Mouse (Mus musculus): Measurements from ENCODE around the gene Tmbim4.

The Tmbim4 gene

DNA sequence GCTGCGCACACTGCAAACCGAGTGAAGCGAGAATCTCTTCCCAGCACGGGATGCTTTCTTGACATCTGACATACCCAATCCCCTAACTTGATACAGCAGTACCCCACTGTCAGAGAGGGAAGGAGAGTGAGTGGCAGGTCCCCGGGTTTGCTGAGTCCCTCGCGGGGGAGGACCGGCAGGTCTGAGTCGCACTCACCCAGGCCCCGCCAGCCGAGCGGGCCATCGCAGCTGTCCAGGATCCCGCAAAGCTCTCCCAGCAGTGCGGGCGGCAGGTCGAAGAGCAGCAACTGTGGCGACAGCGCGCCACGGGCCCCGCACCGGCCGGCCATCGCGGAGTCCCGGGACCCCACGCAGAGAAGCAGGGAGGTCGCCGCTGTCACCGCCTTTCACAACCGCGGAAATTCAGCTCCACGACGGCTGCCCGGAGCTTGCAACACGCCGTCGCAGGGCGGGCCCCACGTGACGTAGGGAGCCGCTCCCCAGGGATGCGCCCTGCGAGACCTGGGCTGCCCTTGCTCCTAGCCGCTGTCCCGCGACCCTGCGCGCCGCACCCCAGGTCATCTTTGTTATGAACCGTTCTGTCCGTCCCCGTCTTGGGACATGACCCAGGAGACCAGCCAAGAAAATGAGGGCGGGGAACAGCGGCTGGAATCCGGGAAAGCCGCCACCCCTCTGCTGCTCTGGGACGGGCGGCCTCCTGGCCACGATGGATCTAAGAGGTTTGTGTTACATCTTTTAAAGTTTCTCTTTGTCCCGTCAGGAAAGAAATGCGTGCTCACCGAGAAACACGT, at the start of gene Tmbim4:
Tmbim4 (plus strand) TSS at position 460 of the 791 bp plus-strand sequence.
- peak; percentile 68 for DNase-seq

- DNase-seq: no peak
These were observed 49.7 kb upstream of the Tmbim4 start for GRCm38 (mm10) chr10:120151672-120152071.

DNA sequence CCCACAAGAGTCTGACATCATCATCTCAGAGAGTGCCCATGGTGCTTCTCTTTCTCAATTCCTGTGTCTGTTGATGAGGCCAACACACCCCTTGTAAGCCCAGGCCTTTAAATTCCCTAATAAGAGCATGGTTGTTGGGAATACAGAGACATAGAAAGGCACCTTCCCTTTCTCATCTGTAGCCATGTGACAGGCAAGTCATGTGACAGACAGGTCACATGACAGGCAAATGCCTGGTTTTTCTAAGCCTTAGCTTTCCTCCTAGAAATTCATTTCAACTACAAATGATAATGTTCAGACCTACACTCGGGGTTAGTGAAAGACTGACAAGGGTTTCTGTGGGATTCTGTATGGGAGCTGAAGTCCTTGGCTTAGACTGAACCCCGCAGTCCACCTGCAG, 47.5 kb upstream of the Tmbim4 start:
- DNase-seq: no peak

DNA sequence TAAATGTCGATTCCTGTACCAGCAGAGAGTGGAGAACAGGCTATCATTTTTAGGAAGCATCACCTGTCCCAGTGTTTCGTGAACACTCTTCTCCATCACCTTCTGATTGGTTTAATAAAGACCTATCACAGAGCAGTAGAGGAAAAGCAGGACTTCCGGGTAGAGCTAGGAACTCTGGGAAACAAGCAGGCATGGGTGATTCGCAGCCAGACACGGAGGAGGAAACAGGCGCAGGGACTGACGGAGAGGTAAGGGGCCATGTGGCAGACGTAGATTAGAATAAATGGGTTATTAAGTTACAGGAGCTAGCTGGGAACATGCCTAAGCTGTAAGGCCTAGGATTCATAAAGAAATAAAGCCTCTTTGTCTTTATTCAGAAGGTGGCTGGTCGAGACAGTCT, 40.9 kb upstream of the Tmbim4 start:
- no peak for DNase-seq

DNA sequence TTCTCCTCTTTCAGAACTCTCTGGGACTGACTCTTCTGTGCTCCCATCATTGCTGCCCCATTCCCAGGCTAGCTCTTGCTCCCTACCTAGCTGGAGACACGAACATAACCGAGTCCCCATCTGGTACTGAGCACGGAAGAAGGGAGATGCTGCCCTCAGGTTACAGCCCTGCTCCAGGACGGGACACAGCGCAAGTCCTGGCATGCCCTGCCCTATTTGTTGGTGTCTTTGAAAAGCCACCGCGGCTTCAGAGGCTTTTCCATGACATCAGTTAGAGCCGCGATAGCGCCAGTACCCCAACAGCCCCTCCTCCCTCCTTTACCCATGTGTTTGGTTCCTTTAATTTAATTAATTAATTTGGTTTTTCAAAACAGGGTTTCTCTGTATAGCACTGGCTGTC, 38.5 kb upstream of the Tmbim4 start:
- no peak for DNase-seq

- DNase-seq: no peak
These were observed 37.9 kb upstream of the Tmbim4 start for GRCm38 (mm10) chr10:120163490-120163889.

DNA sequence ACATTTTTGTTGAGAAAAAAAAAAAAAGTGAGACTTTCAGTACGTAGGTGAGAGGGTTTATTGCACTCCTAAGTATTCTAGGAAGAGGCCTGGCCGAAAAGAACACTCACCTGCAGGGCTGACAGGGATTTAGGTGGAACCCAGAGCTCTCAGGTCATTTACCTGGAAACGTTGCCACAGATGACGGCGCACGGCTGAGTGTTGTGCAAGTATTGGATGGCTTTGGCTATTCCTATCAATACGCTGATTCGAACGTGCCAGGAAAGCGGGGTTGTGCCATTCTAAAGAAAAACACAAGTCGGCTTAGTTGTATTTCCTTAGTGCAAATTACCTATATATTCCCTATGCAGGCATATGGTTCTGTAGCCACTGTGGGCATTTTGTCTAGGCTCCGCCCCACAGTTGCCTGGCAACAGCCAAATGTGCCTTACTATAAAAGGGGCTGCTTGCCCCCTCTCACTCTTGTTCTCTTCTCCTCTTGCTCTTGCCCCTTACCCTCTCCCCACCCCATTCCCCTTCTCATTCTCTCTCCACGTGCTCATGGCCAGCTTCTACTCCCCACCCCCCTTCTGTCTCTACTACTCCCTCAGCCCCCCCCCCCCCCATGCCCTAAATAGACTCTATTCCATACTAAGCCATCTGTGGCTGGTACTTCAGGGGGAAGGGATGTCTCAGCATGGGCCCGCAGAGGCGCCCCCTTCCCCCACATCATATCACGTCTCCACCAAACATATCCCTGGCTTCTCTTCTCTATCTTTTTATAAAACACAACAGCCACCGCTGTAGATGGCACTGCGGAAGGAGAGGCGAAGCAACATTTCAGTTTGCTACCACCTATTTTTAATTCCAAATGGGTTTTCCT, 36.2 kb upstream of the Tmbim4 start:
- DNase-seq: no peak

DNA sequence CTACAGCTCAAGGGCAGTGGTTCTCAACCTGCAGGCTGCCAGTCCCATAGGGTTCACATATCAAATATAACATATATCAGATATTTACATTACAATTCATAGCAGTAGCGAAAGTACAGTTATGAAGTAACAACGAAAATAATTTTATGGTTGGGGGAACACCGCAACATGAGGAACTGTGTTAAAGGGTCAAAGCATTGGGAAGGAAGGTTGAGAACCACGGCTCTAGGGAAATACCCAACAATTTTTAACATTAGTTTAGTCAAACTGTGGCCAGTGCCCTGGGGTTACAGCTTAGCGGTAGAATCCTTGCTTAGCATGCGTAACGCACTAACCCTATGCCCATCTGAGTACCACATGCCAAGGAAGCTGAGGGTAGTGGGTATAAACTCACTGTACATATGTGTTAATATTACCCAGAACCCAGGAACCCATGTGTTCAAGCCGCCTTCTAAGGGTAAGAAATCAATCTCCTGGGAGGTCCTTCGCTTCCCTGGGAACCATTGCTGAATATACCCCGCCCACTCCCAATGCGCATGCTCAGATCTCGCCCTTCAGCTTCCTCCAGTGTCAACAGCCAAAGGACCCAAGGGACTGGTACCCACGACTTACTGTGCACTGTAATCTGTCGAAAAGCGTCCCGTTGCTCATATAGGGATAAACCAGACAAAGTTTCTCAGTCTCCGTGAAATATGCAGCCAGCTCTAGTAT, 35.4 kb upstream of the Tmbim4 start:
- DNase-seq: no peak

GRCm38 (mm10) chr10:120168070-120168469, 33.3 kb upstream of the Tmbim4 start:
- no peak for DNase-seq

- DNase-seq: no peak
These were observed 32.3 kb upstream of the Tmbim4 start for GRCm38 (mm10) chr10:120169064-120169463.

DNA sequence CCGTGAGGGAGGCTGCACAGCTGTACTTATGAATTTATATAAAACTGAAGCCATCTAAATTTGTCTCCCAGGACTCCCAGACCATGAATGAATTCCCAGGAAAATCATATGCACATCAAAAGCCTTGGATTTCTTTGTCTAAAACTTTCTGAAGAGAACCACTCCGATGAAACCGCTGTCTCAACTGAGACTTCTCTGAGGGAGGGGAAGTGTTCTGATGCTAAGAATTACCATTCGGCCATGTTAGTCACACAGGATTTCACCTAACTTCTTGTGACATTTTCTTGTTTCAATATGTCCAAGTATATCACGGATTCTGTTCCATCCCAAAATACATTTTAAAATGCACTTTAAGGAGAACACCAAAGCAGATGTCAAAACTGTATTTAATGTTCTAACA, 31.5 kb upstream of the Tmbim4 start:
- no peak for DNase-seq

GRCm38 (mm10) chr10:120170277-120170676, 31.1 kb upstream of the Tmbim4 start:
- DNase-seq: no peak

DNA sequence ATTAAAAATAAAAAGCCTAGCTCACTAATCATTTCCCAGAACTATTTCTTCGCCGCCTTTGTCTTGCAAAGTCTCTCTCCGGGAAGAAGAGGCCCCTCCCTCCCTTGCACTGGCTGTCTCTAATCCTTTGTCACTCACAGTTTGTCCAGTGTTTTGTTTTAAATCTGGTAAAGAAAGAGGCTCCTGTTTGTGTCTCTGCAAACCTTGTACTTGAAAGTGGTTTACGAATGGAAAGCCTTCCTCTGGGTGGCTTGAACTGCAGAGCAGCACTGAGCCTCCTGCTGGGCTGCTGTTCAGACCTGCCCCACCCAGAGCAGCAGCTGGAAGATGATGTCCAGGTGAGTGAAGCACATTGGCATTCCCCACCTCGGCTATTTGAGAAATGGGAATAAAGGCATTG, 30.1 kb upstream of the Tmbim4 start:
- no peak for DNase-seq

GRCm38 (mm10) chr10:120174192-120174705, 27.1 kb upstream of the Tmbim4 start:
- DNase-seq: no peak

DNA sequence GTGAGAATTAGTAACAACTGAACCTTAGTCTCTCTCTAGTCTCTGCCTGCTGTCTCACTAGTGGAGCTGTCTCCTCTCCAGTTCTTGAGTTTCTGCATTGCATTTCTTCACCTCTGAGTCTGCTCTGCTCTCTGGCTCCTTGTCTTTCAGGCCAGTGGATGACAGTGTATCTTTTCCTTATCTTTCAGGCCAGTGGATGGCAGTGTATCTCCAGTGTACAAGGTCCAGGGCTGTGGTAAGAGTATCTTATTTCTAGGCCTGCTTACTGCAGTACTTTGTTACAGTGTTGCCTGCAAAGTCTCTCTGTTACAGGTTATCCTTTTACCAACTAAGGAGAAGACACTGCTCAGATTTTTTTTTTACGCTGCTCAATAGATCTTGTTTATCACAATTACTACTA, 18.5 kb upstream of the Tmbim4 start:
- peak; percentile 15 for DNase-seq

GRCm38 (mm10) chr10:120183342-120183741, 18.0 kb upstream of the Tmbim4 start:
- no peak for DNase-seq

DNA sequence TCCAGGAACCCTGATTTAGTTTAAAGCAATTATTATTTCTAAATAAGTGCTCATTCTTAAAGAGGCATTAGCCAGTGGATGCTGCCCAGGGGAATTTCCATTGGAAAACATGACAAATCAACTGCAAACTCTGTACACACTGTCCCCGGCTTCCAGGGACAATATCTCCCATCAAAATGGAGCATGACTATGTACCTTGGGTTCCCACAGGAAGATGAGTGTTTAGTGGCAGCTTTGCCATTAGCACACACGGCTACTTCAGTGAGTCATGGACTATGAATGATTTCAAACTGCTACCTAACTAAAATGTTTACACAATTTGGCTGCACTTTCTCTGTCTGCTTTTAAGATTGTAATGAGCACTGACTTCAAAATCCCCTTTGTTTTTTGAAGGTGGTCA, 12.9 kb upstream of the Tmbim4 start:
- no peak for DNase-seq

DNA sequence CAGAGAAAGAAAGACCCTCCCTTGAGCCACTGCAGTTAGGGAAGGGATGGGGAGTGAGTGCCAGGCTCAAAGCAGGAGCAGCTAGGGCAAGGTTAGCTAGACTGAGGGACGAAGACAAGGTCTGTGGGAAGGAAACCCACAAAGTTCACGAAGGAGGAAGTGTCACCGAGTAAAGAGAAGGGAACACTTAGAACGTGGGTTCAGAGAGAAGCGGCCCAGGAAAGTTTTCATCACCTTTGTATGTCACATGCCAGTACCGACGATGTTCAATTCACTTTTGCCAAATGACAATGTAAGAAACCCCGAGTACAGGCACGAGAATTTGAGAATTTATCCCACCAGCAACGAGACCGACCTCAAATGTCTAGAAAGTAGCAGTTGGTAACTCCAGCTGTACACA, 12.1 kb upstream of the Tmbim4 start:
- DNase-seq: no peak

- no peak for DNase-seq
These were observed 11.6 kb upstream of the Tmbim4 start for GRCm38 (mm10) chr10:120189782-120190181.

DNA sequence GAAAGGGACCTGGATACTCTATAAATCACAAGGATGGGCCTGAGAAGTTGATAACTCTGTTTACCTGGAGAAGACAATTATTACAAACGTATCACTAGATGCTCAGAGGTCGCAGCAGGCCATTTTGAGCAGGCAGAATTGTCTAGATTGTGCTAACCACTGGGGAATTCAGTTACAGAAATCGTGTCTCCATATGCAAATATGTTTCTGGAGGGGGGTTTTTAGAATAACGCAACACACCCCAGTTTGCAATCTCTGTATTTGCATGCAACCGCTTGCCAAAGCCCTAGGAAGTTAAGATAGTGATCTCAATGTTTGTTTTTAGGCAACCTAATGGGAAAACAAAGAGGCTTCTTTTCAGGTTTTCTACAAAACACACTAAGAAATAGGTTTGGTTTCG, 10.2 kb upstream of the Tmbim4 start:
- DNase-seq: no peak

- DNase-seq: no peak
These were observed 9.1 kb upstream of the Tmbim4 start for GRCm38 (mm10) chr10:120192278-120192677.

DNA sequence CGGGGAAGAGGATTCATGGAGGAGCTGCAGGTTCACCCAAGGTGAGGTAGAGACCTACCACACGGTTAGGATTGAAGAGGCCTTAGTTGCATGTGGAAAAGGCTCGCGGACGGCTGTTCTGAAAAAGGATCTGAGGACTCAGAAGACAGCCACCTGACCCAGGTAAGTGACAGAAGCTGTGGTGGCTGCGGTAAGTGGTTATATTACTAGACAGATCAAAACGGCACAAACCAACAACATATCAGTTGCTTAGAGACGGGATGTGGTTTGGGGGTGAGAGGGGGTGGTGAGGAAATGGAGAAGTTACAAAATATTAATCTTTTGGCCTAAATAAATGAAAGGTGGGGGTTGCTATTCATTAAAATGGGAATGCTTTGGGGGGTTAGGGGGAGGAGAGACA, 8.1 kb upstream of the Tmbim4 start:
- no peak for DNase-seq
